Mouse (Mus musculus): Measurements from ENCODE around the gene Unkl.
A peak's percentile ranks its signal among the peaks of the same experiment; 100 is the strongest.

The Unkl gene

DNA sequence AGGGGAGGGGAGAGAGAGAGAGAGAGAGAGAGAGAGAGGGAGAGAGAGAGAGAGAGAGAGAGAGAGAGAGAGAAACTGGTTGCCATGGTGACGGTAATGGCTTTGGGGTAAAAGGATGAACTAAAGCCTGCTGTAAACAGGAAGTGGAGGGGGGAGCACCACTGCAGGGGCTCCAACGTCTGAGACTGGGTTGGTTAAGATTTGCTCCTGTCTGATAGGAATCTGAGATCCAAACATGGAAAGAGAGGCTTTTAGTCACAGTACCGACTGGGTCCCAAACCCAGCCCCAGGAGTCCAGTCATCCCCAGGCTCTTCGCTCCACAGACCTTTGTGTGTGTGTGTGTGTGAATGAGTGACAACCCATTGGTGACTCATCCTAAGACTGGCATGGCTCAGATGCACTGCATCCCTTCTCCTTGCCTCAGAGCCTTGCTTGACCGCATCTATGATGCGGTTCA, 69.6 kb downstream of the Unkl start:
- peak; percentile 34 for DNase-seq

DNA sequence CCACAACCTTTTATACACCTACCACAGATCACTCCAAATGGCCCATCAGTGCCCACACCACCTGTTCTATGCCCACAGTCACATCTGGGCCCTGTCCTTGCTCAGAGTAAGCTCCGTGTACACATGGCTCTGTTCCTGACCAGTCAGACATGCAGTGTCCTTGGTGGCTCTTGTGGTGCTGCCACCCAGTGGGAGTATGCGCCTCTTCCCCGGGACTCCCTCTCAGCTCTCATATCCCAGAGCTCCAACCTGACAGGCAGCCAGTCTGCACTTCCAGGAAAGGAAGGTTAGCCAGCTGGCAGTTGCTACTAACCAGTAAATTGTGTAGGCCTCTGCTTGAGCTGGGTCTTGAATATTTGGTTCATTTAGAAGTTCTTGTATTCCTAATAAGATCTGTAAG, 76.3 kb downstream of the Unkl start:
- DNase-seq = no peak

DNA sequence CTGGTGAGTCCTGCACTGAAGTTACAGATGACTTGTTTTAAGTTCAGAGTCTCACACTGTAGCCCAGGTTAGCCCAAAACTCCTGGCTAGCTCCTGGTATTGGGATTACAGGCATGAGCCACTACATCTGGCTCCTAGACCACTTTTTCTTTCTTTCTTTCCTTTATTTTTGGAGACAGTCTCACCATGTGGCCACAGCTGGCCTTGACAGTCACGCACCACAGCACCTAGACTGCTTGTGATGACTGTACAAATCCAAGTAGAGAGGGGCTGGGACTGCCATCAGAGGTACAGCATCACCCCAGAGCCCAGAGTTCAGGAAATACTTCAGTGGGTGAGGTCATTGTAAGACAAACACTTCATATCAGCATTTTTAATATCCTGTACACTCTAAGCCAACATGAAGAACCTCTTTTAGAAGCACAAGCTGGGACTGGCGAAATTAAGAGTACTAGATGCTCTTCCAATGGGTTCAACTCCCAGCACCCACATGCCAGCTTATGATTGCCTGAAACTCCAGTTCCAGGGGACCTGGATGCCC, 82.7 kb downstream of the Unkl start:
- DNase-seq = peak; percentile 60

DNA sequence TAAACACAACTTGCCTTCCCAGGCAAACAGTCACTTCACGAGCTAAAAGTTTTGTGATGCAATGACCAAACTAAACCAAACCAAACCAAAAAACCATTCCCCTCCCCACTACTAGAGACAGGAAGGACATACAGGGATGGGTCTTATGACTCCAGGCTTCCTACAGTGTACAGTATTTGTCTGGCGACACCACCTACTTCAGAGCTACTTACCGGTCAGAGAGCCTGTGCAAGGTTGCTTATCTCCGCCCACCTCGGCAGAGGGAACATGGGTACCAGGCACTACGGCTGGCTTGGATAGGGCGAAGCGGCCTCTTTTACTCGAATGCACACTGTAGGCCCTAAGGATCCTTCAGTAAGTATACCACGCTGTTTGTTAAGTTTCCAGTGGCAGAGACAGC, 84.1 kb downstream of the Unkl start:
- peak; percentile 65 for DNase-seq

DNA sequence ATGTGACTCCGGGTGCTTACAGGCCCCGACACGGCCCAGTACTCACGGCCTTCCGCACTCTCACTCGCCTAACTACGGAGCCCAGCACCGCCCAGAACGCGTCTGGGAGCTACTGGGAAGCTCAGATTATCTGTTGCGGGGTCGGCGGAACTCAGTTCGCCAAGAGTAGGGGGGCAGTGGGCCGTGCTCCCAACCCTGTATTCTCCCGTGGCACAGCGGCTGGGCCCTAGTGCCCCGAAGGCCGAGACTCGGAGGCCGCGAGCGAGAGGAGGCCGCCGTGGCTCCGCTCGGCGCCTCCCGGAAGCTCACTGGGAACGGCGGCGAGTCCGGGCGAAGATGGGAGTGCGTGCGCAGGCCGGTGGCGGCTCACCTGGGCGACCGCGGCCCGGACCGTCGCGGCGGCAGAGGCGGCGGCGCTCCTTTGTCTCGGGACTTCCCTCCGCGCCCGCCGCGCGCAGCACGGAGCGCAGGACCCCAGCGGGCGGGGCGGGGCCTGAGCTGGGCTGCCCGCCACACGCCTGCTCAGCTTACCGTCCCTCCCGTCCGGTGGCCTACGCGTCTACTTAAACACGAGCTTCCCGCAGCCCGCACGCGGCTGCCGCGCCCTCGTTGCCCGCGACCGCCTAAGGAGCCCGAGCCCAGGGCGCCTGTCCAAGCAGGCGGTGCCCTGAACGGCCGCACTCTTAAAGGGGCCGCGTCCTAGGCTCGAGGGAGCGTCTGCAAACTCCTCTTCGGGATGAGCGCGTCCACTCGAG, 84.9 kb downstream of the Unkl start:
- peak; percentile 92 for DNase-seq

DNA sequence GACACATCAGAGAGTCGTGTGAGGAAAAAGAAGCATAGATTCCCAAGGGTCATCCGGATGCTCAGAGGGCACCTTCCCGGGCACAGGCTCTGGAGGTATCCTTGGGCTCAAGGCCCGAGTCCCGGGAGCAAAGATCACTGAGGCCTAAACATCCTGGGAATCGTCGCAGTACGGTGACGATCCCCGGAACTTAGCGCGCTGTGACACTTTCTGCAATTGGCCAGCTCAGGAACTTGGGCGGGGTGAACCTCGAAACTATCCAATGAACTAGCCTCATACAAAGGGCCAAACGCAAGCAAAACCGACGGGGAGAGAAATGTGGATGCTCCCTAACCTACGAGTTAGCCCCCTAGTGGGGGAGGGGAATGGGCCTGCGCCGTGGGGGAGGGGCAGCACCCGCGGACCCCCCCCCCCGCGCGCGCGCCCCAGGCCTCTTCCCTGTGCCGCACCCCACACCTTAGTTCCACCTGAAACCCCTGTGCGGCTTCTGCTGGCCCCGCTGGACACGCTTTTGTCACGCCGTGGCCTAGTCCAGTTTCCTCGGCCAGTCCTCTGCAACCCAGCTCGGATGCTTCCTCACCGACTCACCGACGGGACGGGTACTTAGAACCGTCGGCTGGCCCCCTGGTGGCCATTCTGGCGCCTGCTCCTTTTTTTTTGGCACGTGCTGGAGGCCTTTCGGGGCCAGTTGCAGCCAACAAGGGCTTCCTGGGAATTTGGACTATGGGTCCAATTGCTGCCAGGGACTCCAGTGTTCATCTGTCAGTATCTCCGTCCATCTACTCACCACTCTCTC, 85.7 kb downstream of the Unkl start:
- peak; percentile 95 for DNase-seq

DNA sequence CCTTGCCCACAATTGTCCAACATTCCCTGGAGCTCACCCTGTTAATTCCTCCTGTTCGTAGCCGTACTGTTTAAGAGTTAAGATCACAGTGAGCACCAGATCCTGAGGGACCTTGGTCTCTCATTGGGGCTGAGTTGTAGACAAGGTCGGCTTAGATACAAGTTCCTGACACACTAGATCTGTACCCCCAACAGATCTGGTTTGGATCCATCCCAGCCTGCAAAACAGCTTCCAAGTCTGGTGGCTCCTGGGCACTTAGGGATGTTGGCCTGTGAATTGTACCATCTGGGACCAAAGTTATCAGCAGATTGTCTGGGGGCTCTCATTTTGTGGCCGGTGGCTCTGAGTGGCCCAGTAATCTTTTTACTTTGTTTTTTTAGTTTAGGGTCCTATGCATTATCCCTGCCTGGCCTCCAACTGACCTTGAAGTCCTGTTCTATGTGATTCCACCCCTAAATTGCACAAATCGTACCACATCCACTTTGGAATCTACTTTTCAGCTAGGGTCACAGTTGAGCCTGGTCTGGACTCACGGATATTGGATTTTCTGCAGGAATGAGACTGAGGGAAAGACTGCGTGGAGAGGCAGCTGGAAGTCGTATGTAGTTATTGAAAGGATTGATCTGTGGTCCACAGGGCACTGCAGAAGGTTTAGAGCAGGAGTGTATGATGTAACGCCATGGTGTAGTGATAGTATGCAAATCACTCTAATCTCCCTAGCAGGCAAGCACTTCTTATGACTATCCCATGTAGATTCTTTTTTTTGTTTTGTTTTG, 86.6 kb downstream of the Unkl start, which contains the start of gene Ube2i:
TSS of gene Ube2i (minus strand) at position 52 of the 776 bp plus-strand sequence.
- DNase-seq = no peak

DNA sequence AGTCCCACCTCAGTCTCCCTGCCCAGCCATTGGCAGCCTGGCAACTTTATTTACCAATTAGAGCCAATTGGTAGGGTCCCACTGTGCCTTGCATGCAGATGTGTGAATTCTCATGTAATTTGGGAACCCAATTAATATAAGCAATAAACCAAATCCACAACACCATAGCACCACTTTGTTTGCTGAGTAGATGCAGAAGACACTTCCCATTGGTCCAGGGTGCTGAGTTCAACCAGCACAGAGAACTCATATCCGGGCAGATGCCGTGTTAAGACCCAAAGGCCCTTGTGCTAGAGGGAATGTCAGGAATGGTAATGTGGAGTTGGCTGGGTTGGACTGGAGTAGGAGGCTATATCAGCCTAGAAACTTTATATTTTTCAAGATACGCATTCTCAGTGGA, 87.6 kb downstream of the Unkl start:
- DNase-seq = no peak

DNA sequence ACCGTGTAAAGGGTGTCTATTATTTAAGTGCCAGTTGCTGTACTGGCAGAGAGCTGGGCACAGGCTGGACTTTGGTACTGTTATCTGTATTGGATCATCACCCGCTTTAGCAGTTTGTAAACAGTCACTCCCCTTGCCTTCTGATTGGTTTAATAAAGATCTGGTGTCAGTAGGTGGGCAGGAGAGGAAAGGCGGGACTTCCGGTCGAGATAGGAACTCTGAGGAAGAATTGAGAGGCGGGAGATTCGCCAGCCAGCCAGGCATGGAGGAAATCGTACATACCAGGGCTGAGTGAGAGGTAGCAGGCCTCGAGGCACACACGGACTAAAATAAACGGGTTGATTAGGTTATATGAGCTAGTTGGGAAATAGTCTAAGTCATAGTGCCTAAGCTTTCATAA, 93.9 kb downstream of the Unkl start:
- DNase-seq = peak; percentile 89
